Mouse (Mus musculus) mesoderm, embryonic 11.5 days (tissue): ENCODE results near the gene Macrod1.

ENCODE experiments used
- DNase-seq: peaks from one replicate; pipeline ENCODE4 v3.0.0-alpha.2; 2012; ENCODE audit warnings: low read depth, low spot score

Gene Macrod1

DNA sequence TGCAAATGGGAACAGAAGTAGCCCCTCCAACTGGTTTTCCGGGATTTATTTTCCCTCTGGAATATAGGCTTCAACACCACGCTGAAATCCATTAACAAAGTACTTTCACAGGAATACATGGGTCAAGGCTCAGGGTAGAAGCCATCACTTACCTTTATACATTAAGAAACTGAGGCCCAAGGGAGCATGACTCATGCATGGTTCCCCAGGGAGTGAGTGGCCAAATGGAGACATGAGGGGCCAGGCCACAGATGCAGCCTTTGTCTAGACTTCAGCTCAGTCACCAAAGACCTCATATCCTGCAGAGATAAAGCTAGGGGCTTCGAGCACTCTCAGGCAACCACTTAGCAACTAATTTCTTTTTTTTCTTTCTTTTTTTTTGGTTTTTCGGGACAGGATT is 180.1 kb downstream of the Macrod1 start:
- DNase-seq, result no peak

GRCm38 (mm10) chr19:7239574-7239973 is 183.0 kb downstream of the Macrod1 start:
- DNase-seq, result no peak

DNA sequence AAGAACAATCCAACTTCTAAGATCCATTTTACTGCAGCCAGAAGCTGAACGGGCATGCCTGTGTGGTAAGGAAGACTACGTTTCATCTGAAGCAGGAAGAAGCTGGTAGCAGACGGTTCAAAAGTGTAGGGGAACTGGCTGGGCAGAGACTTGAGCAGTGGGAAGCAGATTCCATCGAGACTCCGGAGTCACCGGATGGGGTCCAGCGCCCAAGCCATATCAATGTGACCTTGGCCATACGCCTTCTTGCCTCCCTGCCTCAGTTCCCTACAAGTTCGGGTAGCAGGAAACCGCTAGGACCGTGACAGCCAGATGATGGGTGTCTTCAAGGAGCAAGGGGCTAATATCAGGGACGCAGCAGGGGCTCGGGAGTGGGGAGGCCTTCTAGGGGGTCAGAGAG is 183.7 kb downstream of the Macrod1 start:
- DNase-seq, result no peak

DNA sequence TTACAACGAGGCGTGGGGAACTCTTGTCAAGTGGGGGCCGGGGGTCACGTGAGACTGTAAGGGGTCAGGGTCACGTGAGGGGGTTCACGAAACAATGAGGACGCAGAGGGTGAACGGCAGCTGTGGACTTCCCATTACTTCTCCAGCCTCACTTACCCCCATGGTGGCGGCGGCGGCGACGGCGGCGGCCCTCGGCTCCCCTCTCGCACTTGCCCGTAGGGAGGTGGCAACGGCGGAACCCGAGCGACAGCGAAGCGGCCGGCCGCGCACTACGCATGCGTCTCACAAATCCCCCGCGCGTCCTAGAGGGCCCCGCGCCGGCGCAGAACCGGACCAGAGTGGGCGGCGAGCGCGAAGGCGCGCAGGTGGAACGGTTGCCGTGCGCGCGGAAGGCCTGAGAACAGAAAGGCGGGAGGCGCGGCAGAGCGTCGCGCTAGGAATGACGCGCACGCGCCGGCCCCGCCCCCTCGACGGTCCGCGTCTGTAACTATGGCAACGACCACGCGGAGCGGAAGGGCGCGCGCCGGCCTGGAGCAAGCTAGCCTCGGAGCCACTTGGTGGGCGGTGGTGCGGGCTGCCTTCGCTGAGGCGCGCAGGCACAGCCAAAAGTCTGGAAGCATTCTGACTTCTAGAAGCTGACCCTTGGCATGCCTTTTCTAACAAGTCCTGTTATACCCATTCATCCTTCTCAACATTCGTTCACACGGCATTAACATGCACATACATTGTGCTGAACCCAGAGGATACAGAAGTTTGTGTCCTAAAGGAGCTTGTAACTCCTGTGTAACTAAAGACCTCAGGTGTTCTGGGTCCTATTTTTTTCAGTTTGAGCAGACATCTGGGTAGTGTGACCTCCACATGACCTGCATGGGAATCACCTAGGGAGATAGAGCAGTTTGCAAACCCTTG is 184.4 kb downstream of the Macrod1 start, which contains the start of gene Naa40:
Gene Naa40, minus strand, starts transcription at position 402 of the 909 bp plus-strand sequence.
- peak; percentile 97 for DNase-seq

- no peak for DNase-seq
Observed at GRCm38 (mm10) chr19:7246021-7246420, 189.4 kb downstream of the Macrod1 start.
